Mouse (Mus musculus) heart, postnatal 0 days (tissue): ENCODE measurements around the gene Prim1.

Experiments
- CTCF ChIP-seq: IDR thresholded peaks from 2 replicates; pipeline ENCODE4 v1.5.1; 2016; ENCODE audit warnings: antibody characterized with exemption, control low read depth, low read depth
- EP300 ChIP-seq: IDR thresholded peaks from 2 replicates; pipeline ENCODE4 v1.6.1; 2016; ENCODE audit warnings: antibody characterized with exemption, low read depth

DNA sequence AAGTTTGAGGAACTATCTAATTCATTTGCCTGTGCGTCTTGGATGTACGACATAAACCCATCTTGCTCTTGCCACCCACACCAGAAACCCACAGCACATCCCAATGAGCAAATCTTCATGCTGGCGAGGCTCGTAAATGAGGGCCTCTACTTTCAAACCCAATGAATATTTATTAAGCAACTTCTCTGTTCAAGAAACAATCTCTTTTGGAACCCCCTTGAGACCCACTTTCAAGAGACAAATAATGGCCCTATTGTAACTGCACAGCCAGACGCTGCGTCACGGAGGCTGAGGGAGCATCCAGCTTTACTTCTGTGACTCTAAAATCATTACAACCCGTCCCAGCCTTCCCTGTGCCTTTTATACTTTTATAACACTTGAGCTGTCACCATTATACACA lies 29.4 kb upstream of the Prim1 start:
- TF ChIP-seq CTCF (no peak), EP300 (no peak)
